Mouse (Mus musculus) bone marrow, adult 2 months (tissue): ENCODE results near the gene Nipal1.

ENCODE experiments used
- CTCF ChIP-seq: fragments of 200-500 bp; IDR thresholded peaks from 2 replicates; pipeline ENCODE4 v1.5.1; 2011; ENCODE audit warnings: low read length, control low read depth; ENCODE audit not compliant: control insufficient read depth, insufficient read depth
- POLR2A ChIP-seq: fragments of 200-500 bp; IDR thresholded peaks from 2 replicates; pipeline ENCODE4 v1.6.1; 2011; ENCODE audit warnings: low read depth, mild to moderate bottlenecking, control low read depth, low read length, borderline replicate concordance; ENCODE audit not compliant: control insufficient read depth

DNA sequence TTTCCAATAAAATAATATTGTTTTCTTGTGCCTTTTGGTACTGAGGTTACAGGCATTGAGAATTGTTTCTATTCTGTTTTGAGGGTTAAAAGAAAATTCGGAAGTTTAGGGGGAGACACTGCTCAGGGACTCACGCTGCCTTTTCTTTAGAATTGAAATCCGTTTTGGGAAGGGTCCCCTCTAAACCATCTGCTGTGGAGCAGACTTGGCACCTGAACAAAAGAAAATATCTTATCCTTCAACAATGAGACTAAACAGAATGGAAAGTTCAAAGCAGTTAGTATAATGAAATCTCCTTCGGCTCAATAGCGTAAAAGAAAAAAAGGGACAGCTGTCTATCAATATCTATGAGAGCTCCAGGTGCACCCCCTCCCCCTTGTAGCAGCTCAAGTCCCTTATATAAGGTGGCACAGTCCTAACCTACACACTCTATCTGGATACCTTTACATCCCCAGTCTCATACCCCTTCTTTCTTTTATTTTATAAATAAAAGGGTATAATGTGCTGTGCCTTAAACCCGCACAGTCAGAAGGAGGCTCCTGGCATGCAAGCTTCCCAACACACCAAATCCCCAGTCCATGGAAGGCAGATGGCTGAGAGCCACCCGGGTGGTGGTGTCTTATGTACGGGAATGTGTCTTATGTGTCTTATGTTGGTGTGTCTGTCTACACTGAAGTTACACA is 23.6 kb downstream of the Nipal1 start:
- no peak for TF ChIP-seq POLR2A
- TF ChIP-seq CTCF = no peak
